Mouse (Mus musculus): ENCODE results near the gene Adra1b. TPM values are rescaled to one million over a fixed set of nuclear protein-coding genes. Genes with fewer than 3 reads are reported as not detected.

Gene Adra1b
- total RNA-seq, 2 experiments from 2014 or later, result 1.8 to 2.9 TPM

GRCm38 (mm10) chr11:43823349-43823748 lies 77.7 kb downstream of the Adra1b start:
- DNase-seq (ENCODE audit: low spot score in 2 of 2), result no peak

- no peak for DNase-seq (ENCODE audit: low spot score in 2 of 2)
Measured at GRCm38 (mm10) chr11:43820552-43821460, 80.2 kb downstream of the Adra1b start.

- DNase-seq (ENCODE audit: low spot score in 2 of 2), result no peak
Measured at GRCm38 (mm10) chr11:43817368-43817923, 83.6 kb downstream of the Adra1b start.

GRCm38 (mm10) chr11:43812535-43812934 lies 88.5 kb downstream of the Adra1b start:
- DNase-seq (ENCODE audit: low spot score in 2 of 2), result no peak

GRCm38 (mm10) chr11:43807732-43808131 lies 93.3 kb downstream of the Adra1b start:
- DNase-seq (ENCODE audit: low spot score in 2 of 2), result no peak

- DNase-seq (ENCODE audit: low spot score in 2 of 2), result no peak
Measured at GRCm38 (mm10) chr11:43795992-43796391, 105.0 kb downstream of the Adra1b start.

- DNase-seq (ENCODE audit: low spot score in 2 of 2), result no peak
Measured at GRCm38 (mm10) chr11:43790446-43790845, 110.6 kb downstream of the Adra1b start.

- peak; percentile 76 to 79 for DNase-seq (ENCODE audit: low spot score in 2 of 2)
Measured at GRCm38 (mm10) chr11:43783772-43784171, 117.2 kb downstream of the Adra1b start.

- DNase-seq (ENCODE audit: low spot score in 2 of 2), result no peak
Measured at GRCm38 (mm10) chr11:43783106-43783505, 117.9 kb downstream of the Adra1b start.

- no peak for DNase-seq (ENCODE audit: low spot score in 2 of 2)
Measured at GRCm38 (mm10) chr11:43779551-43779950, 121.5 kb downstream of the Adra1b start.

- no peak for DNase-seq (ENCODE audit: low spot score in 2 of 2)
Measured at GRCm38 (mm10) chr11:43776324-43776694, 124.7 kb downstream of the Adra1b start.

GRCm38 (mm10) chr11:43775469-43776323 lies 125.3 kb downstream of the Adra1b start:
- peak; percentile 15 to 22 for DNase-seq (ENCODE audit: low spot score in 2 of 2)

GRCm38 (mm10) chr11:43773725-43774124 lies 127.3 kb downstream of the Adra1b start:
- no peak for DNase-seq (ENCODE audit: low spot score in 2 of 2)

- no peak for DNase-seq (ENCODE audit: low spot score in 2 of 2)
Measured at GRCm38 (mm10) chr11:43770110-43770509, 130.9 kb downstream of the Adra1b start.

- no peak for DNase-seq (ENCODE audit: low spot score in 2 of 2)
Measured at GRCm38 (mm10) chr11:43767749-43768148, 133.3 kb downstream of the Adra1b start.

- peak; percentile 66 to 69 for DNase-seq (ENCODE audit: low spot score in 2 of 2)
Measured at GRCm38 (mm10) chr11:43766922-43767648, 133.9 kb downstream of the Adra1b start.

GRCm38 (mm10) chr11:43758436-43758835 lies 142.6 kb downstream of the Adra1b start:
- no peak for DNase-seq (ENCODE audit: low spot score in 2 of 2)

- no peak for DNase-seq (ENCODE audit: low spot score in 2 of 2)
Measured at GRCm38 (mm10) chr11:43755411-43755810, 145.6 kb downstream of the Adra1b start.

GRCm38 (mm10) chr11:43754568-43754967 lies 146.4 kb downstream of the Adra1b start:
- no peak for DNase-seq (ENCODE audit: low spot score in 2 of 2)

GRCm38 (mm10) chr11:43751542-43751941 lies 149.5 kb downstream of the Adra1b start:
- DNase-seq (ENCODE audit: low spot score in 2 of 2), result no peak

All from adrenal gland, adult 18-20 months (tissue).